Mouse (Mus musculus): ENCODE results near the gene Aldh9a1.
A peak's percentile ranks its signal among the peaks of the same experiment; 100 is the strongest.

Gene Aldh9a1

GRCm38 (mm10) chr1:167384156-167384555 lies 34.4 kb downstream of the Aldh9a1 start:
- no peak for DNase-seq (ENCODE audit: low read depth, low spot score)

- DNase-seq (ENCODE audit: low read depth, low spot score): no peak
Observed at GRCm38 (mm10) chr1:167385211-167385610, 35.4 kb downstream of the Aldh9a1 start.

GRCm38 (mm10) chr1:167385636-167386035 lies 35.8 kb downstream of the Aldh9a1 start:
- no peak for DNase-seq (ENCODE audit: low read depth, low spot score)

GRCm38 (mm10) chr1:167386466-167386865 lies 36.7 kb downstream of the Aldh9a1 start:
- no peak for DNase-seq (ENCODE audit: low read depth, low spot score)

- no peak for DNase-seq (ENCODE audit: low read depth, low spot score)
Observed at GRCm38 (mm10) chr1:167387310-167387709, 37.5 kb downstream of the Aldh9a1 start.

GRCm38 (mm10) chr1:167387796-167388195 lies 38.0 kb downstream of the Aldh9a1 start:
- DNase-seq (ENCODE audit: low read depth, low spot score): no peak

- DNase-seq (ENCODE audit: low read depth, low spot score): no peak
Observed at GRCm38 (mm10) chr1:167388571-167388970, 38.8 kb downstream of the Aldh9a1 start.

GRCm38 (mm10) chr1:167389584-167389983 lies 39.8 kb downstream of the Aldh9a1 start:
- no peak for DNase-seq (ENCODE audit: low read depth, low spot score)

- DNase-seq (ENCODE audit: low read depth, low spot score): no peak
Observed at GRCm38 (mm10) chr1:167390381-167390780, 40.6 kb downstream of the Aldh9a1 start.

GRCm38 (mm10) chr1:167391241-167391640 lies 41.5 kb downstream of the Aldh9a1 start:
- DNase-seq (ENCODE audit: low read depth, low spot score): no peak

- DNase-seq (ENCODE audit: low read depth, low spot score): no peak
Observed at GRCm38 (mm10) chr1:167392031-167392640, 42.3 kb downstream of the Aldh9a1 start.

- no peak for DNase-seq (ENCODE audit: low read depth, low spot score)
Observed at GRCm38 (mm10) chr1:167392687-167393086, 42.9 kb downstream of the Aldh9a1 start.

GRCm38 (mm10) chr1:167393281-167393680 lies 43.5 kb downstream of the Aldh9a1 start:
- no peak for DNase-seq (ENCODE audit: low read depth, low spot score)

GRCm38 (mm10) chr1:167393683-167394492 lies 44.1 kb downstream of the Aldh9a1 start, which contains the start of gene Mgst3:
Gene Mgst3, minus strand, starts transcription at chr1:167393841.
- DNase-seq (ENCODE audit: low read depth, low spot score): peak; percentile 88

GRCm38 (mm10) chr1:167405237-167405636 lies 55.4 kb downstream of the Aldh9a1 start:
- no peak for DNase-seq (ENCODE audit: low read depth, low spot score)

- DNase-seq (ENCODE audit: low read depth, low spot score): no peak
Observed at GRCm38 (mm10) chr1:167409601-167410000, 59.8 kb downstream of the Aldh9a1 start.

GRCm38 (mm10) chr1:167411991-167412715 lies 62.4 kb downstream of the Aldh9a1 start:
- no peak for DNase-seq (ENCODE audit: low read depth, low spot score)

GRCm38 (mm10) chr1:167414846-167415245 lies 65.1 kb downstream of the Aldh9a1 start:
- DNase-seq (ENCODE audit: low read depth, low spot score): peak; percentile 24
